Mouse (Mus musculus) cerebral cortex, adult 2 months (tissue): ENCODE data around the gene Gm14226.

Experiments used
- WGBS: fragments of 180-500 bp; shearing (Covaris S2); methylation state at CpG from one replicate; pipeline ENCODE4 v1.1.7; 2018; 5-methylcytosine and 5-hydroxymethylcytosine counted together

Gene Gm14226

GRCm38 (mm10) chr2:155018251-155018755 lies at the start of gene Gm14226:
Gm14226 (plus strand) TSS chr2:155018266.
- 3% methylated on average over 24 of the region's 26 CpGs for WGBS

- 67% methylated on average over 14 of the region's 14 CpGs for WGBS
These were observed 48.2 kb upstream of the Gm14226 start for GRCm38 (mm10) chr2:154969740-154970397.

- 40% methylated on average over 18 of the region's 18 CpGs for WGBS
These were observed 46.0 kb upstream of the Gm14226 start for GRCm38 (mm10) chr2:154971919-154972692.

- 82% methylated on average over 5 of the region's 5 CpGs for WGBS
These were observed 45.1 kb upstream of the Gm14226 start for GRCm38 (mm10) chr2:154972981-154973380.

- WGBS = 70% methylated on average over 1 of the region's 1 CpGs
These were observed 31.5 kb upstream of the Gm14226 start for GRCm38 (mm10) chr2:154986609-154987008.

GRCm38 (mm10) chr2:154991411-154991810 lies 26.7 kb upstream of the Gm14226 start:
- 83% methylated on average over 8 of the region's 8 CpGs for WGBS

- WGBS = 86% methylated on average over 5 of the region's 5 CpGs
These were observed 26.0 kb upstream of the Gm14226 start for GRCm38 (mm10) chr2:154992083-154992482.

GRCm38 (mm10) chr2:155005491-155005890 lies 12.6 kb upstream of the Gm14226 start:
- WGBS = 93% methylated on average over 11 of the region's 11 CpGs

- 79% methylated on average over 3 of the region's 3 CpGs for WGBS
These were observed 6.9 kb upstream of the Gm14226 start for GRCm38 (mm10) chr2:155011086-155011656.

GRCm38 (mm10) chr2:155012991-155013390 lies 5.1 kb upstream of the Gm14226 start:
- WGBS = 86% methylated on average over 6 of the region's 6 CpGs

- 69% methylated on average over 8 of the region's 9 CpGs for WGBS
These were observed 1.3 kb upstream of the Gm14226 start for GRCm38 (mm10) chr2:155016751-155017150.

- WGBS = under 1% methylated on average over 38 of the region's 38 CpGs
These were observed 936 bp downstream of the Gm14226 start for GRCm38 (mm10) chr2:155018762-155019641.

GRCm38 (mm10) chr2:155019673-155020072 lies 1.6 kb downstream of the Gm14226 start:
- WGBS = under 1% methylated on average over 22 of the region's 22 CpGs

GRCm38 (mm10) chr2:155020247-155020826 lies 2.3 kb downstream of the Gm14226 start:
- WGBS = 65% methylated on average over 20 of the region's 20 CpGs

GRCm38 (mm10) chr2:155030831-155031230 lies 12.8 kb downstream of the Gm14226 start:
- 72% methylated on average over 7 of the region's 7 CpGs for WGBS

- WGBS = 40% methylated on average over 19 of the region's 19 CpGs
These were observed 15.1 kb downstream of the Gm14226 start for GRCm38 (mm10) chr2:155032938-155033710.

- 84% methylated on average over 4 of the region's 4 CpGs for WGBS
These were observed 21.9 kb downstream of the Gm14226 start for GRCm38 (mm10) chr2:155039956-155040355.

- WGBS = 81% methylated on average over 3 of the region's 3 CpGs
These were observed 26.5 kb downstream of the Gm14226 start for GRCm38 (mm10) chr2:155044542-155044941.

GRCm38 (mm10) chr2:155045075-155045474 lies 27.0 kb downstream of the Gm14226 start:
- 81% methylated on average over 3 of the region's 3 CpGs for WGBS

GRCm38 (mm10) chr2:155046803-155047202 lies 28.7 kb downstream of the Gm14226 start:
- WGBS = 79% methylated on average over 2 of the region's 2 CpGs
